Mouse (Mus musculus) megakaryocyte, embryonic 14.5 days (primary cell): ENCODE data around the gene Hspb6.

ENCODE experiments used
- FLI1 ChIP-seq: IDR thresholded peaks from 2 replicates; pipeline ENCODE4 v1.6.1; 2012; ENCODE audit warnings: low read length, inconsistent platforms, mixed read lengths
- GATA1 ChIP-seq: IDR thresholded peaks from 3 replicates; pipeline ENCODE4 v1.6.1; 2012; ENCODE audit warnings: mixed read lengths, low read length, inconsistent platforms, borderline replicate concordance

DNA sequence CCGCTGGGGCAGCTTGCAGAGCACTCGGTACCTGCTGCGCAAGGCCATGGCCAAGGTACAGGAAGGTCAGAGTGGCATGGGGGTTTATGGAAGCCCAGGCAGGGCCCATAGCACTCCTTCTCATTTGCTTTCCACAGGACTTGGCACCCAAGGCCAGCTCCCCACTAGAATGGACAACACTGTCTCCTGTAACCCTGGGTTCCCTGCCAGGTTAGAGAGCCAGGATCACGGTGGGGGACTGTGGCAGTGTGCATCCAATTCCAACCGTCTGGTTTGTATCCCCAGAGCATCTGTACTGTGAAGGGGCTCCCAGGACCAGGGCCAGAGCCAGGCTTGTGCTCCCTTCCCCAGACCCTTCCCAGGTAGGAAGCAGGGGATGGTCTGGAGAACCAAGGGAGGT lies 31.1 kb upstream of the Hspb6 start:
- TF ChIP-seq FLI1 (no peak), GATA1 (no peak)
